Mouse (Mus musculus) adrenal gland, postnatal 14 days (tissue): Measurements from ENCODE around the gene Gtf2h4. TPM values are rescaled to one million over a fixed set of nuclear protein-coding genes. Genes with fewer than 3 reads are reported as not detected.

Experiments used
- DNase-seq: peaks from one replicate; pipeline ENCODE4 v3.0.0; 2021; ENCODE audit warnings: mixed read lengths
- long read RNA-seq, 2 experiments: library from polyadenylated mRNA; stranded (forward); transcript quantifications; one replicate each; pipeline ENCODE4 v2.0.0; 2021
- total RNA-seq: library from RNA; stranded (reverse); gene quantifications from 2 replicates; pipeline ENCODE4 v1.2.3, GENCODE M21; 2021

Gene Gtf2h4
- total RNA-seq = 24.3 and 24.7 TPM in 2 replicates
- long read RNA-seq, experiment 1, transcript Gtf2h4-201 (14 exons, 1,679 nt) = major isoform, 29 of 41 reads
- long read RNA-seq, experiment 1, partial matches to known transcripts = 3 of 41 reads
- long read RNA-seq, experiment 1, other reads (novel, unspliced or antisense) = 5 of 41 reads
- long read RNA-seq, experiment 2, transcript Gtf2h4-201 (14 exons, 1,679 nt) = major isoform, 9 of 15 reads
- long read RNA-seq, experiment 2, partial matches to known transcripts = 0 of 15 reads
- long read RNA-seq, experiment 2, other reads (novel, unspliced or antisense) = 5 of 15 reads

GRCm38 (mm10) chr17:35673416-35674035 lies at the start of gene Gtf2h4:
Gtf2h4 (minus strand) TSS chr17:35673739.
- peak; percentile 93 for DNase-seq

- DNase-seq = no peak
These were observed 48.1 kb upstream of the Gtf2h4 start for GRCm38 (mm10) chr17:35721676-35722075.

- no peak for DNase-seq
These were observed 46.8 kb upstream of the Gtf2h4 start for GRCm38 (mm10) chr17:35720340-35720727.

- DNase-seq = no peak
These were observed 46.2 kb upstream of the Gtf2h4 start for GRCm38 (mm10) chr17:35719616-35720339.

GRCm38 (mm10) chr17:35717080-35717479 lies 43.5 kb upstream of the Gtf2h4 start:
- DNase-seq = no peak

- DNase-seq = no peak
These were observed 42.6 kb upstream of the Gtf2h4 start for GRCm38 (mm10) chr17:35716114-35716513.

GRCm38 (mm10) chr17:35710705-35711347 lies 37.3 kb upstream of the Gtf2h4 start:
- peak; percentile 75 for DNase-seq

- no peak for DNase-seq
These were observed 35.1 kb upstream of the Gtf2h4 start for GRCm38 (mm10) chr17:35708611-35709010.

GRCm38 (mm10) chr17:35707929-35708328 lies 34.4 kb upstream of the Gtf2h4 start:
- no peak for DNase-seq

- DNase-seq = peak; percentile 76
These were observed 32.3 kb upstream of the Gtf2h4 start for GRCm38 (mm10) chr17:35705836-35706235.

GRCm38 (mm10) chr17:35704621-35705464 lies 31.3 kb upstream of the Gtf2h4 start, which contains the start of gene Ddr1:
Ddr1 (minus strand) TSS chr17:35704621.
- DNase-seq = no peak

- no peak for DNase-seq
These were observed 30.3 kb upstream of the Gtf2h4 start for GRCm38 (mm10) chr17:35703751-35704271.

- no peak for DNase-seq
These were observed 29.5 kb upstream of the Gtf2h4 start for GRCm38 (mm10) chr17:35703065-35703464.

GRCm38 (mm10) chr17:35702605-35703004 lies 29.1 kb upstream of the Gtf2h4 start:
- no peak for DNase-seq

- peak; percentile 42 for DNase-seq
These were observed 28.5 kb upstream of the Gtf2h4 start for GRCm38 (mm10) chr17:35701978-35702461.

- DNase-seq = no peak
These were observed 27.9 kb upstream of the Gtf2h4 start for GRCm38 (mm10) chr17:35701203-35701977.

- DNase-seq = peak; percentile 88
These were observed 26.9 kb upstream of the Gtf2h4 start for GRCm38 (mm10) chr17:35700371-35700961.

- peak; percentile 93 for DNase-seq
These were observed 26.4 kb upstream of the Gtf2h4 start for GRCm38 (mm10) chr17:35699919-35700318.

GRCm38 (mm10) chr17:35698501-35698883 lies 25.0 kb upstream of the Gtf2h4 start:
- DNase-seq = no peak
